Mouse (Mus musculus) hindbrain, embryonic 12.5 days (tissue): ENCODE results near the gene Apold1. TPM values are rescaled to one million over a fixed set of nuclear protein-coding genes. Genes with fewer than 3 reads are reported as not detected.

ENCODE experiments used
- ATAC-seq: fragments of 200-750 bp; cut with Nextera tagmentation; 2 replicates; pipeline ENCODE4 v1.8.0; 2017; ENCODE audit warnings: moderate TSS enrichment; ENCODE audit not compliant: low FRiP score
- H3K27ac ChIP-seq: fragments of 300-500 bp; sonication (generic); 2 replicates; pipeline ENCODE4 v1.5.1; 2016; ENCODE audit warnings: mild to moderate bottlenecking
- H3K27me3 ChIP-seq: fragments of 300-500 bp; sonication (generic); 2 replicates; pipeline ENCODE4 v1.6.1; 2016; ENCODE audit warnings: mild to moderate bottlenecking
- H3K36me3 ChIP-seq: fragments of 300-500 bp; sonication (generic); 2 replicates; pipeline ENCODE4 v1.6.1; 2016; ENCODE audit warnings: mild to moderate bottlenecking
- H3K4me1 ChIP-seq: fragments of 300-500 bp; sonication (generic); 2 replicates; pipeline ENCODE4 v1.6.1; 2016
- H3K4me2 ChIP-seq: fragments of 300-500 bp; sonication (generic); replicated peaks from 2 replicates; pipeline ENCODE4 v1.6.1; 2016; ENCODE audit warnings: mild to moderate bottlenecking
- H3K4me3 ChIP-seq: fragments of 300-500 bp; sonication (generic); 2 replicates; pipeline ENCODE4 v1.5.1; 2016; ENCODE audit warnings: mild to moderate bottlenecking
- H3K9ac ChIP-seq: fragments of 300-500 bp; sonication (generic); 2 replicates; pipeline ENCODE4 v1.6.1; 2016; ENCODE audit warnings: mild to moderate bottlenecking, moderate library complexity
- H3K9me3 ChIP-seq: fragments of 300-500 bp; sonication (generic); replicated peaks from 2 replicates; pipeline ENCODE4 v1.6.1; 2016; ENCODE audit warnings: mild to moderate bottlenecking
- WGBS: fragments of 180-500 bp; shearing (Covaris S2); methylation state at CpG from one replicate; pipeline ENCODE4 v1.1.7; 2016; 5-methylcytosine and 5-hydroxymethylcytosine counted together
- polyA plus RNA-seq: library from polyadenylated mRNA; unstranded; fragments of >200 nt; fragmentation: Nextera tagmentation; extraction: Ambion mirVana; gene quantifications from 2 replicates; pipeline ENCODE4 v1.2.1, GENCODE M21; 2016

Apold1 gene
- polyA plus RNA-seq, 1 experiment from 2014 or later, result 4.5 TPM

GRCm38 (mm10) chr6:134983529-134984370 is 2.2 kb downstream of the Apold1 start:
- H3K36me3 ChIP-seq, result no peaks in the 10 kb centered on the region
- peak overlapping the region; percentile 63 for H3K4me3 ChIP-seq
- 3% methylated on average over 62 of the region's 62 CpGs for WGBS
- H3K9me3 ChIP-seq, result no peaks in the 10 kb centered on the region
- peaks cover 4% of the 10 kb centered on the region; the same call in 1 of the 2 replicates for H3K27me3 ChIP-seq
- peak overlapping the region; percentile 92 for H3K4me2 ChIP-seq
- peak; percentile 92 for ATAC-seq
- H3K4me1 ChIP-seq, result peaks cover 17% of the 10 kb centered on the region
- peak overlapping the region; percentile 67 for H3K27ac ChIP-seq
- peak overlapping the region; percentile 68 for H3K9ac ChIP-seq

DNA sequence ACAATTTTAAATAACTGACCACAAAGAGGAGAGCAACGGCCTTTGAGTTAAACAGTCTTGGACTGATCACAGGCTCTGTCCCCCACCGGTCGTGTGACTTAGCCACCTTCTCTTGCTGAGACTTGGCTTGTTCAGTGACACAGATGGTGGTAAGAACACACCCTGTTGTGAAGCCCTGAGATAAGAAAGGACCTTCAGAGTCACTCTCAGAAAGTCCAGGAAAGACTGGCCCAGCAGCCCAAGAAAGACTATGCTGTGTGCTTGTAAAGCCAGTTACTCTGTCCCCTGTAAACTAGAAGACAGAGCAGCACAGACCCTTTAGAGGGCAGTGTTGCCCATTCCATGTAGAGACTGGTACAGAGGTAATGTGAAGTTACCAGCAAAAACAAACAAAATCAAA is 3.2 kb downstream of the Apold1 start:
- WGBS, result 64% methylated on average over 3 of the region's 3 CpGs
- Histone ChIP-seq H3K4me3 (no peak overlapping the region), H3K4me1 (peaks cover 17% of the 10 kb centered on the region), H3K27me3 (peaks cover 4% of the 10 kb centered on the region; the same call in 1 of the 2 replicates), H3K36me3 (no peaks in the 10 kb centered on the region), H3K9ac (no peak overlapping the region), H3K27ac (no peak overlapping the region), H3K4me2 (peak overlapping the region; percentile 92; the same call in 1 of the 2 replicates), H3K9me3 (no peaks in the 10 kb centered on the region)
- no peak for ATAC-seq

DNA sequence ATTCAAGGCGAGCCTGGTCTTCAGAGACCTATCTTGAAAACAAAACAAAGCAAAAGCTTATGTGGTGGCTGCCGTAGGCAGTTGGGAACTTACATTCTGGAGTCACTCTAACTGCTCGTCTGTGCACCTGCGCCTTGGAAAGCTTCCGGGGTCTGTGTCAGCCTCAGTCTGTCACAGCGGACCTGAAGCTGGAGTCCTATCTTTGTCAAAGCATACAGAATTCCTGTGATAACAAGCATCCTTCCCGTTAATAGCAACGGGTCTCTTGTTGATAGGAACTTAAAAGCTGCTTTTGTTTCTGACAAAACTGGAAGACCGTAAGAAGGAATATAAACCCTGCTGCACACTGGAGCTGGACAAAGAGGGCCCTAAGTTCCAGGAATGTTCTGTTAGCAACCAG is 6.9 kb downstream of the Apold1 start:
- Histone ChIP-seq H3K9me3 (no peaks in the 10 kb centered on the region), H3K27ac (no peak overlapping the region), H3K4me1 (peaks cover 4% of the 10 kb centered on the region), H3K4me2 (no peak overlapping the region), H3K27me3 (no peaks in the 10 kb centered on the region), H3K36me3 (no peaks in the 10 kb centered on the region), H3K4me3 (no peak overlapping the region), H3K9ac (no peak overlapping the region)
- WGBS, result 81% methylated on average over 9 of the region's 9 CpGs
- ATAC-seq, result no peak

DNA sequence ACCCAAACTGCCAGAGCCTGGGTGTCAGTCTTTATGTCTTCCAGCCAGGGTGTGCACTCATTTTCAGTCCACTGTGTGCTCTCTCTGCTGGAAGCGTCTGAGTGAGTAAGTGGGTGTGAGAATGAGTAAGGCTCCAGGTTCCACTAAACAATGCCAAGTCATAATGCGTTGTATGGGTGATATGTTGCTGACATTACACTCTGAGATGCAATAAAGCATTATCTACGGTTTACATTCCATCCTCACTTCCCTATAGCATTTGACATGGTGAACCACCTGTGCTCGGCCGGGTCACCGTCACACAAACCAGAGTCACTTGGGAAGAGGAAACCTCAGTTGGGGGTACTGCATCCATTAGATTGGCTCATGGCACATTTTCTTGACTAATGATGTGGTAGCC is 9.2 kb downstream of the Apold1 start:
- Histone ChIP-seq H3K36me3 (no peaks in the 10 kb centered on the region), H3K27ac (no peak overlapping the region), H3K4me2 (no peak overlapping the region), H3K27me3 (no peaks in the 10 kb centered on the region), H3K9me3 (no peaks in the 10 kb centered on the region), H3K4me3 (no peak overlapping the region), H3K4me1 (no peaks in the 10 kb centered on the region), H3K9ac (no peak overlapping the region)
- no peak for ATAC-seq
- WGBS, result 93% methylated on average over 6 of the region's 6 CpGs

DNA sequence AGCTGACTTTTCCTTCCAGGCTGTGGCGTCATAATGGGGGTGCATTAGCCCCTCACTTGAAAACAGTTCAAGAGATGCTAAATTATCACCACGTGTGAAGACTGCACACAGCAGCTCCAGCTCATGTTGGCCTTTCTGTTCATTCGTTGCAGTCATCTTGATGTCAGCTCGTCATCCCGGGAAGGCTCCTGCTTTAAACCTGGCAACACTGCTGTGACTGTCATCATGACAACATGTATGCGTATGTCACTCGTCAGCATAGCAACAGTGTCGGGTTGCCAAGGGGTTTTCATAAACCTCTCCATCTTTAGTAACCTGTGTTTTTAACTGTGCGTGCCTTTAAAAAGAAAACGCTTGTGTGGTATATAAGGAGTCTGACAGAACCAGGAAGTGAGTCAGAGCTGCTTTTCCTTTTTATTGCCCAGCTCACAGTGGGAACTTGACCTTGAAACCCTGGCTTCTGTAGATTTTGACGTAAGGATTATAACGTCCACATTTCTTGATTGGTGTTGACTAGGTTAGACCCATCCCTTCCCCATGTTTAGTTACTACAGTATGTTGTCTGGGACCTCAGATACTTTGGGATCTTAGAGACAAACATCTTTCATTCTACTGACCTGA is 12.6 kb downstream of the Apold1 start:
- no peak for ATAC-seq
- H3K36me3 ChIP-seq, result no peaks in the 10 kb centered on the region
- no peak overlapping the region for H3K9ac ChIP-seq
- H3K27ac ChIP-seq, result no peak overlapping the region
- no peaks in the 10 kb centered on the region for H3K9me3 ChIP-seq
- no peak overlapping the region for H3K4me2 ChIP-seq
- H3K4me3 ChIP-seq, result no peak overlapping the region
- no peaks in the 10 kb centered on the region for H3K27me3 ChIP-seq
- H3K4me1 ChIP-seq, result no peaks in the 10 kb centered on the region
- WGBS, result 76% methylated on average over 12 of the region's 12 CpGs

- Histone ChIP-seq H3K9ac (no peak overlapping the region), H3K27ac (no peak overlapping the region), H3K9me3 (no peaks in the 10 kb centered on the region), H3K36me3 (no peaks in the 10 kb centered on the region), H3K4me3 (no peak overlapping the region), H3K4me2 (no peak overlapping the region), H3K27me3 (no peaks in the 10 kb centered on the region), H3K4me1 (no peaks in the 10 kb centered on the region)
- WGBS, result 85% methylated on average over 8 of the region's 8 CpGs
- no peak for ATAC-seq
Measured at GRCm38 (mm10) chr6:134994985-134995384, 13.5 kb downstream of the Apold1 start.

DNA sequence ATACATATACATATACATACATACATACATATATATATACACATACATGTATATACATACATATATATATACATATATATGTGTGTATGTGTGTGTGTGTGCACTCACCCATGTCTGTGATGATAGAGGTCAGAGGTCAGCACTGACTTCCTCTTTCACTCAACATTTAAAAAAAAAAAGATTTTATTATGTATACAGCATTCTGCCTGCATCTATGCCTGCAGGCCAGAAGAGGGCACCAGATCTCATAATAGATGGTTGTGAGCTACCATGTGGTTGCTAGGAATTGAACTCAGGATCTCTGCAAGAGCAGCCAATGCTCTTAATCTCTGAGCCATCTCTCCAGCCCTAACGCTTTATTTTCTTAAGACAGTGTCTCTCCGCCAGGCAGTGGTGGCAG is 15.4 kb downstream of the Apold1 start:
- WGBS, result 77% methylated on average over 2 of the region's 2 CpGs
- no peak overlapping the region for H3K4me2 ChIP-seq
- no peak overlapping the region for H3K9ac ChIP-seq
- ATAC-seq, result no peak
- no peak overlapping the region for H3K27ac ChIP-seq
- no peak overlapping the region for H3K4me3 ChIP-seq
- H3K9me3 ChIP-seq, result no peaks in the 10 kb centered on the region
- H3K4me1 ChIP-seq, result no peaks in the 10 kb centered on the region
- H3K27me3 ChIP-seq, result no peaks in the 10 kb centered on the region
- no peaks in the 10 kb centered on the region for H3K36me3 ChIP-seq

- no peak overlapping the region for H3K9ac ChIP-seq
- WGBS, result 85% methylated on average over 8 of the region's 8 CpGs
- no peak overlapping the region for H3K4me3 ChIP-seq
- no peak overlapping the region for H3K4me2 ChIP-seq
- H3K4me1 ChIP-seq, result no peaks in the 10 kb centered on the region
- ATAC-seq, result no peak
- no peaks in the 10 kb centered on the region for H3K27me3 ChIP-seq
- H3K27ac ChIP-seq, result no peak overlapping the region
- no peaks in the 10 kb centered on the region for H3K9me3 ChIP-seq
- no peaks in the 10 kb centered on the region for H3K36me3 ChIP-seq
Measured at GRCm38 (mm10) chr6:134998076-134998475, 16.6 kb downstream of the Apold1 start.

- H3K9ac ChIP-seq, result no peak overlapping the region
- H3K27me3 ChIP-seq, result no peaks in the 10 kb centered on the region
- WGBS, result 81% methylated on average over 3 of the region's 3 CpGs
- H3K9me3 ChIP-seq, result no peaks in the 10 kb centered on the region
- H3K36me3 ChIP-seq, result no peaks in the 10 kb centered on the region
- H3K4me2 ChIP-seq, result no peak overlapping the region
- H3K4me1 ChIP-seq, result no peaks in the 10 kb centered on the region
- no peak overlapping the region for H3K4me3 ChIP-seq
- ATAC-seq, result no peak
- no peak overlapping the region for H3K27ac ChIP-seq
Measured at GRCm38 (mm10) chr6:134998781-134999180, 17.3 kb downstream of the Apold1 start.

GRCm38 (mm10) chr6:135000272-135000671 is 18.8 kb downstream of the Apold1 start:
- H3K27me3 ChIP-seq, result no peaks in the 10 kb centered on the region
- ATAC-seq, result no peak
- 85% methylated on average over 4 of the region's 4 CpGs for WGBS

DNA sequence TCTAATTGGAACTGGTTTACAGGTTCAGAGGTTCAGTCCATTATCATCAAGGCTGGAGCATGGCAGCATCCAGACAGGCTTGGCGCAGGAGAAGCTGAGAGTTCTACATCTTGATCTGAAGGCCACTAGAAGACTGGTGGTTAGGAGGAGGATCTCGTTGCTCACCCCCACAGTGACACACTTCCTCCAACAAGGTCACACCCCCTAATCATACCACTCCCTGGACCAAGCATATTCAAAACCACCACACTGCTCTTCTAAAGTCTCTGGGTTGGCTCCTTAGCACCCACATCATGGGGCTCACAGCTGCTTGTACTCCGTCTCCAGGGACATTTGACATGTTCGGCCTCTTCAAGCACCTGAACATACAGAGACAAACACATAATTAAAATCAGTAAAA is 20.5 kb downstream of the Apold1 start:
- Histone ChIP-seq H3K9me3 (no peaks in the 10 kb centered on the region), H3K9ac (no peak overlapping the region), H3K27me3 (no peaks in the 10 kb centered on the region), H3K4me3 (no peak overlapping the region), H3K36me3 (no peaks in the 10 kb centered on the region), H3K4me1 (no peaks in the 10 kb centered on the region), H3K27ac (no peak overlapping the region), H3K4me2 (no peak overlapping the region)
- WGBS, result 93% methylated on average over 4 of the region's 4 CpGs
- no peak for ATAC-seq

More at GRCm38 (mm10) chr6:135000272-135000671, 18.8 kb downstream of the Apold1 start:
- H3K9me3 ChIP-seq, result no peaks in the 10 kb centered on the region
- H3K27ac ChIP-seq, result no peak overlapping the region
- H3K36me3 ChIP-seq, result no peaks in the 10 kb centered on the region
- H3K4me3 ChIP-seq, result no peak overlapping the region
- H3K9ac ChIP-seq, result no peak overlapping the region
- no peaks in the 10 kb centered on the region for H3K4me1 ChIP-seq
- H3K4me2 ChIP-seq, result no peak overlapping the region

- no peaks in the 10 kb centered on the region for H3K27me3 ChIP-seq
- H3K4me1 ChIP-seq, result no peaks in the 10 kb centered on the region
- H3K9ac ChIP-seq, result no peak overlapping the region
- no peak for ATAC-seq
- no peak overlapping the region for H3K27ac ChIP-seq
- H3K4me2 ChIP-seq, result no peak overlapping the region
- H3K4me3 ChIP-seq, result no peak overlapping the region
- H3K36me3 ChIP-seq, result no peaks in the 10 kb centered on the region
- no peaks in the 10 kb centered on the region for H3K9me3 ChIP-seq
- WGBS, result 92% methylated on average over 4 of the region's 4 CpGs
Measured at GRCm38 (mm10) chr6:135006372-135006771, 24.9 kb downstream of the Apold1 start.
